Mouse (Mus musculus): ENCODE results near the gene Slc22a26. TPM values are rescaled to one million over a fixed set of nuclear protein-coding genes. Genes with fewer than 3 reads are reported as not detected.

Slc22a26 gene
- polyA plus RNA-seq (2015; fragmentation: Nextera tagmentation; extraction: Ambion mirVana) = not detected in 2 replicates

GRCm38 (mm10) chr19:7802571-7802970, at the start of gene Slc22a26:
Gene Slc22a26, minus strand, starts transcription at chr19:7802667.

Other genes with a start within 250 kb of the Slc22a26 start
- 31.0 and 36.0 TPM in 2 replicates for gene Pla2g16, start 245.2 kb downstream of the Slc22a26 start, polyA plus RNA-seq (2015; fragmentation: Nextera tagmentation; extraction: Ambion mirVana)
- gene Lgals12, start 195.5 kb downstream of the Slc22a26 start, polyA plus RNA-seq (2015; fragmentation: Nextera tagmentation; extraction: Ambion mirVana) = not detected in 2 replicates
- not detected in 2 replicates for gene Hrasls5, start 190.1 kb downstream of the Slc22a26 start, polyA plus RNA-seq (2015; fragmentation: Nextera tagmentation; extraction: Ambion mirVana)
- not detected in 2 replicates for gene Slc22a19, start 91.4 kb downstream of the Slc22a26 start, polyA plus RNA-seq (2015; fragmentation: Nextera tagmentation; extraction: Ambion mirVana)
- gene Slc22a27, start 163.4 kb upstream of the Slc22a26 start, polyA plus RNA-seq (2015; fragmentation: Nextera tagmentation; extraction: Ambion mirVana) = not detected in 2 replicates

All from spleen, postnatal 0 days (tissue).